Mouse (Mus musculus): Measurements from ENCODE around the gene Plekhs1.
"Not testable (repeated sequence)": the region's sequence is repeated elsewhere in the genome, so short reads cannot be mapped to it uniquely, and the experiment has no call there.

Plekhs1 gene

DNA sequence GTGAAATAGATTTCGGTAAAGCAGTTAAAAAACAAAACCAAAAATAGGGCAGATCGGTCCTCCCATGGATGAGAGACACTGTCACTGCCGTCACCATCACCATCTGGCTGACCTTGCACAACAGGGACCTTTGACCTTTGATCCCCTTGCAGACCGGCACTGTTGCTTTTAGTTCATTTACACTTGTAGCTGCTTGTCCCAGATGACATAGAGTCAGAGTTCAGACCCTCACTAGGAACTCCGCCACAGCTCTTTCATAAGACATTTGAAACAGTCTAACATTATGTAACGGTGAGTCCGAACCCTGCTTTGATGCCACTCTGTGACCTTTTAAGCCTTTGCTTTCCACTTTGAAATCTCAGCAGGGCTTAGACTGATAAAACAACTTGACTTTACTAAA is 58.0 kb downstream of the Plekhs1 start:
- not testable (repeated sequence) for DNase-seq (ENCODE audit: low spot score)

- not testable (repeated sequence) for DNase-seq (ENCODE audit: low spot score)
Measured at GRCm38 (mm10) chr19:56530529-56530928, 69.1 kb downstream of the Plekhs1 start.

GRCm38 (mm10) chr19:56531251-56531650 is 69.8 kb downstream of the Plekhs1 start:
- no peak for DNase-seq (ENCODE audit: low spot score)

DNA sequence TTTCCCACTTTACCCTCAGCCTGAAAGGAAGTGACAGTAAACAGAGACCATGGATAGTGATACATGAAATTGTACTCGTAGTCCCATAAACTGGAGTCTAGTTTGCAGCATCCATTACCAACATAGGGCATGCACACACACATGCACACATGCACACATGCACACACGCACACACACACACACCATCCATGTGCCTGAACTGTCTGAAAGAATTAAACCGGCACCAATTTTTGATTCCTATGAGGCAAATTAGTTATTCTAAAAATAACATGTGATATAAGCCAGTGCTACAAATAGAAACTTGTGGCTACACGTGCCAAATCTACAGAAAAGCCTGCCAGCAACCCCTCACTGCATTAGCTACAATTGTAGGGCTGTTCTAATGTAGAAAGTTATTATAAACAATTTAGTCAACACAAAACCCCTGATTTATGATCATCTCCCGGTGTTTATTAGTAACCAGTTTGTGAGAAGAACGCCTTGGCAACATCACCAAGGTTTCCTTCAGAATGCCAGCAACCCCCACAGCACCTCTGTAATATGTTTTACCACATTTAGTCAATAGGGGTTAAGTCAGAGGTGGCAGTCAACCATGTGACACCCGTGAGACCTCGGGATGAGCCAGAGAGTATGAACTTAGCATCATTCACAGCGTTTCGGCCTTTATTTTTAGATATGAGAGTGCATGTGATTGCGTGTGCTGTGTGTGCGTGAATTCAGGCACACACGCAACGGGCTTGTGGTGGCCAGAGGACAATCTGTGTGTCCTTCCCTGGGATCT is 72.0 kb downstream of the Plekhs1 start:
- DNase-seq (ENCODE audit: low spot score): no peak

GRCm38 (mm10) chr19:56534337-56534736 is 72.9 kb downstream of the Plekhs1 start:
- no peak for DNase-seq (ENCODE audit: low spot score)

DNA sequence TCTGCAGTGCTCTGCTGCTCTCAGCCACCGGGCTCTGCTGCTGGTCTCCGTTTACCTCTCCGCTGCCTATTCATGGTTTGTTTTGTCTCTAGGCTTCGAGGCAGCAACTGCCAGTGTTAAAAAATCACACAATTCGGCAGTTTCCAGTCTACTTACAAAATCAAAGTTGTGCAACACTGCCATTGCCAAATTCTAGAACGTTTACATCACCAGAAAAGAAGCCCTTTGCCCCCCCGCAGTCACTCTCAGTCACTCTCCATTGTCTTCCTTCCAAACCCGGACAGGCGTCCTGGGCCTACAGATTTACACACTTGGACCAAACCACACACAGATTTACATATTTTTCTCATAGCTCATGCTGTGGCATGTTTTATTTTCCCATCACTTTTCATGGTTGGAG is 73.6 kb downstream of the Plekhs1 start:
- peak; percentile 82 for DNase-seq (ENCODE audit: low spot score)

- no peak for DNase-seq (ENCODE audit: low spot score)
Measured at GRCm38 (mm10) chr19:56535765-56536164, 74.3 kb downstream of the Plekhs1 start.

Data from adipocyte (in vitro differentiated cells).